Mouse (Mus musculus) urinary bladder, postnatal 36 days (tissue): ENCODE measurements around the gene Smco1.
"Not testable (repeated sequence)": the region's sequence is repeated elsewhere in the genome, so short reads cannot be mapped to it uniquely, and the experiment has no call there.

Source experiments
- DNase-seq, 2 experiments: peaks; one replicate each; pipeline ENCODE4 v3.0.0; 2022; ENCODE audit warnings: low spot score in 2 of 2, mixed read lengths in 1 of 2

Smco1 gene

DNA sequence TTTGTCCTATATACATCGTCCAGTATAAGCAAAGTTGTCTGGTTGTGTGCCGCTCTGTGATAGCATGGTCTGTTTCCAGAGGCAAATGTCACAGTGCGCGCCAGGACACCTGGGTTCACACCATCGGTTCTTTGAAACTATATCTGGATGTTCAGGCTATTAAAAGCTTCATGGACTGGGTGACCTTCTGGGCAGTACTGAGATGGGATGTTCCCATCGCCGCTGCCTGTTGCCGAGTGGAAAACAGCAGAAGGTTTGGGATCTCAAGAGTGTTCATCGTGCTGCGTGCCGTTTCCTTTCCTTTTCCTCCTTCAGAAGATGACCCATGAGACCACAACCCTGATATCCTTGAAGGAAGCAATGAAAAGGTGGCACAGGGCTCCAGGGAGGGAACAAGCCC, at the start of gene Smco1:
Gene Smco1 (plus strand): TSS at position 178 of the 400 bp plus-strand sequence.
- DNase-seq, result no peak

DNA sequence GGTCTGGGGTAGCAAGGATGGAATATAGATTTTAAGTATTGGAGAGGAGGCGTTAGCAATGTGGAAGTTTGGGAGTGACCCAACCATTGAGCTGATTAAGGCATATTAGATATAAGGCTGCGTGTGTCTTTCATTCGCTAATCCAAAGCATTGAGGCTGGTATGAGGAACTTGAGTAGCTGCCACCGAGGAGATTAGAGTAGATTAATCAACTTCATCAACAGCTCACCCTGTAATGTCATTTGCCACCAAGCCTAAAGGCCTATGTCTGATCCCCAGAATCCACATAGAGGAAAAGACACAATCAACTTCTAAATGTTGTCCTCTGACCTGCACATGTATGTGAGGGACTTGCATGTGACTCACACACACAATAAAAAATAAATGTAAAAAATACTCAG, 49.5 kb upstream of the Smco1 start:
- DNase-seq, result no peak

DNA sequence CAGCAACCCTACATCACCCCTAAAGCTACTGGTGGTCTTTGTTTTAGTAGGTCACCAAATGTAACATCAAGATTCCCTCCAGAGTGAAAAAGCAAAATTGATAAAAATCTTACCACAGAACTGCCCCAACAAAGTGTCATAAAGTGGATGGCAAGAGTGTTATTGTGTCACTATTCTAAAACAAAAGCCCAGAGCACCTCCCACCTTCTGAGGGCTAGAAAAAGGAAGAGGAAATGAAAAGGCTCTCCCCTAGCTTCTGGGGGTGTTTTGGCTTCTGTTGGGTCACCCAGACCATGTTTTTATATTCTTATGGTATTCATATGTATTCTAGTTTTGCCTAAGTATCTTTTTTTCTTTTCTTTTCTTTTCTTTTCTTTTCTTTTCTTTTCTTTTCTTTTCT, 48.9 kb upstream of the Smco1 start:
- no peak for DNase-seq

DNA sequence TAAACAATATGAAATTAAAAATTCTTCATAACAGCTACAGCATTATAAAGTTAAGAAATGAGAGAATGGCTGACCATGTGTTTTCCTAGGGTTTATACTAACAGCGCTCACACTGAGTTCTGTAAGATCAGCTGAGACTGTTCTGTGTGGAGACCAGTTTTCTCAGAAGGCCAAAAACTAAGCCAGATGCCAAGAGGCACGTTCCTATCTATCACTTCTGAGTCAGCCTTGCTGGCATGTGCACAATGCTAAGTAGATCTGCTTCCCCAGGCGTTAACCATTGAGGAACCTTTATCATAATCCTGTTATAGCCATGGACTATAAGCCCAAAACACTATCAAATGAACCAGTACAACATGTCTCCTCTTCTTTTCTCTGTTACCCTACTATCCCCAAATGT, 39.2 kb upstream of the Smco1 start:
- DNase-seq, result not testable (repeated sequence)

DNA sequence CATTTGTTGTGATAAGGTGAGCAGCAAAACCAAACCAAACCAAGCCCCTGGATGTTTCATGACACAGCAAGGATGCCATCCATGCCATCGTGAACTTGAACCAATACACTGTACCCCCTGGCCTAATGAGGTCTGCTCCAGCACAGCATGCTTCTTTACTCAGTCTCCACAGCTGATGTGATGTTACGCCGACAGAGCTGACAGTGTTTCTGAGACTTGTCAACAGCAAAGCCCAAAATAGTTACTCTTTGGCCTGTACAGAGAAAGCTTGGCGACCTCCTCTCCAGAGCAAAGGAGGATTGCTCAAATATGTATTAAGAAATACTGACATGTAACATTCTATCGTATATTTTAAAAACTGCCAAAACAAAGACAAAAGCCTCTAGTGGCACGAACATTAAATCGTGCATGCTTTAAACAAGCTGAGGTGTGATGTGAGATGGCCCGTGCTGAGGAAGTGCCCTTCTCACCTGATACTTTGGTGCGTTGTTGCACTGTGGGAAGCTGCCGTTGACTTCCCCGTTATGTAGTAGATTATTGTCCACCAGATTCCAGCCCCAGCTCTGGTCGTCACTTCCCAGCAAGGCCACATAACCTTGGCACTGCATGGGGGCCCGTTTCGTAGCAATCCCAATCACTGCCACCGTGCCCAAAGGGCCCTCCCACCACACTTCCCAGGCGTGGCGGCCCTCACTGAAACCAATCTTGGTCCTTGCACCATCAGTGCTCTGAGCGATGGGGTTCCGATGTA, 33.2 kb upstream of the Smco1 start:
- DNase-seq, result no peak

DNA sequence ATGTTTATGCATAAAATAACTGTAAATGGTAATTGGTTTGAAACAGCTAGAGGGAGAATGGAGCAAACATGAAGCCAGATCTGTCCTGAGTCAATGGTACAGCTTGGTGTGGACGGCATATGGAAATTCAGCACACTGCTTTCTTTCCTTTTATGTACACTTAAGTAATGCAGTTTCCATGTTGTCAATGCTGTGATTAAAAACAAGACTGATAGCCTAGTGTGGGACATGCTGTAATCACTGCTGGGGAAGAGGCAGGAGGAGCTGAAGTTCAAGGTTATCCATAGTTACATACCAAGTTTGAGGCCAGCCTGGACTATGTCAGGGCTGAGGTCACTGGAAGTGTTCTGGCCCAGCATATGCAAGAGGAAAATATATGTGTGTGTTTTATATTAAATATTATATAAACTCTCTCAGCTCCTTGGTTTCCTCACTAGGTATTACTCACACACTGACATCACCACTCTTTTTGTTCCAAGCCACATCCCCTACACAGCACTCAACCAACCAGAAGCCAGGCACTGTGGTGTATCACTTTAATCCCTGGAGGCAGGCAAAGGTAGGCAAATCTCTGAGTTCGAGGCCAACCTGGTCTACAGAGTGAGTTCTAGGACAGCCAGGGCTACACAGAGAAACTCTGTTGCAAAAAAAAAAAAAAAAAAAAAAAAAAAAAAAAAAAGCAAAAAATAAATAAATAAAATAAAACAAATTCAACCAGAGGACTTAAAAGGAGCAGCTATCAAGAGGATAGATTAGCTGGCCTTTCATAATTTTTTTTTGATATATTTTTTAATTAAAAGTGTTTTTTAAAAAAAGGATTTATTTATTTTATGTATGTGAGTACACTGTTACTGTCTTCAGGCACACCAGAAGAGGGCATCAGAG, 31.6 kb upstream of the Smco1 start:
- DNase-seq, result no peak

DNA sequence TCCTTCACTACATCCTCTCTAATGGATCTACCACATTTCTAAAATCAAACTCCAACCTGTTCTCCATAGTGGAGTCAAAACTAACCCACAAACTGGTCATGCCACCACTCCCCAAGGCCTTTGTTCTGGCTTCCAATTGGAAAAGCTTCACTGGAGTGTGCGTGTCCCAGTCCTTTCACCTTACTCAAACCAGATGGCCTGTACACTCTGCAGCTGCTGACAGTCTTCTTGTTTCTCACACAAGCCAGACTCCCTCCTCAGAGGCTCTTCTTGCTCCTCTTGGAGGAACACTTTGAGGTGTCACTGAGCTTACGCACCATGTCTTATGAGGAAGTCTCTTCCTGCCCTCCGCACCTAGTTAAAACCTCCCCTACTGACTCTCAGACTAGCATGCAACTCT, 27.4 kb upstream of the Smco1 start:
- no peak for DNase-seq

DNA sequence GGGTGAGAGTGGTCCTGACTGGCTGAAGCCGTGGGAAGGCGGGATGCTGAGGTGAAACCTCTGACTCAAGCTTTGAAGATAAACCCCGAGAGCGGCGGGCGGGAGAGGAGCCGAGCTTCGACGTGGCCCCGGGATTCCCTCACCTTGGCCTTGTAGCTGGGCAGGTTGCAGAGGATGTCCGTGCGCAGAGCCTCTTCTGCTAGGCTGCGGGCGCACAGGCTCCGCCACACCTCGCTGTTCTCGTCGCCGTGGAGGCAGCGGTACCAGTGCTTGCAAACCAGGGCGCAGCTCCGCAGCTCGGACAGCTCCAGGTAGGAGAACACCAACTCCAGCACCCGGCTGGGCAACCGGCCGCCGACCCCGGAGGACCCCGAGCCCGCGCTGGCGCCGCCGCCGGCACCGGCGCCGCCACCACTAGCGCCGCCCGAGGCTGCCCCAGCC, 24.9 kb upstream of the Smco1 start:
- DNase-seq, result peak; percentile 25 to 34

DNA sequence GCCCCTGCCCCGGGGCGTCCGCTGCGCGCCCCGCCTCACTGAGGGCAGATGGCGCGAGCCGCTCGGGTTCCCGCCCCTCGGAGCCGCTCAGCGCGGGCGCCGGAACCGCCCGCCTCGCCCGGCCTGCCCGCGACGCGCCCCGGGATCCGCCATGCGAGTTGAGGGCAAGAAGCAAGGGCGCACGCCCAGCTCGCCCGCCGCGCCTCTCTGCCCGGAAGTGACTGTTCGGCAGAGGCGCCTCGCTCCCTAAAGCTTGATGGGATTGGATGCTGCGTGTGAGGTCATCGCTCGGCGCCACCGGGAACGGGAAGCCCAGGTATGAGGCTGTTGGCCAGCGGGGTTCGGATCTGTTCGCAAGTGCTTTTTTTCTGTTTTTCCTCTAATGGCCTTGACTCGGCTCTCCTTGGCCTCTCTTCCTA, 24.3 kb upstream of the Smco1 start, which contains the start of the genes Fbxo45 and Wdr53:
Gene Fbxo45 (minus strand): TSS at position 207 of the 419 bp plus-strand sequence.
Gene Wdr53 (plus strand): TSS at position 276 of the 419 bp plus-strand sequence.
- peak; percentile 95 to 98 for DNase-seq

DNA sequence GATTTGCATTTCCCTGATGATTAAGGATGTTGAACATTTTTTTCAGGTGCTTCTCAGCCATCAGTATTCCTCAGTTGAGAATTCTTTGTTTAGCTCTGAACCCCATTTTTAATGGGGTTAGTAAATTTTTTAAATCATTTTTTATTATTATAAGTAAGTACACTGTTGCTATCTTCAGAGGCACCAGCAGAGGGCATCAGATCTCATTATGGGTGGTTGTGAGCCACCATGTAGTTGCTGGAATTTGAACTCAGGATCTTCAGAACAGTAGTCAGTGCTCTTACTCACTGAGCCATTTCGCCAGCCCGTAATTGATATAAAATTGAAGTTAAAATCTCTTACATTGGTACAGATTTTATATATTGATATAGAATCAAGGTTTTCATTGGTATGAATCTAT, 7.0 kb upstream of the Smco1 start:
- DNase-seq, result not testable (repeated sequence)

DNA sequence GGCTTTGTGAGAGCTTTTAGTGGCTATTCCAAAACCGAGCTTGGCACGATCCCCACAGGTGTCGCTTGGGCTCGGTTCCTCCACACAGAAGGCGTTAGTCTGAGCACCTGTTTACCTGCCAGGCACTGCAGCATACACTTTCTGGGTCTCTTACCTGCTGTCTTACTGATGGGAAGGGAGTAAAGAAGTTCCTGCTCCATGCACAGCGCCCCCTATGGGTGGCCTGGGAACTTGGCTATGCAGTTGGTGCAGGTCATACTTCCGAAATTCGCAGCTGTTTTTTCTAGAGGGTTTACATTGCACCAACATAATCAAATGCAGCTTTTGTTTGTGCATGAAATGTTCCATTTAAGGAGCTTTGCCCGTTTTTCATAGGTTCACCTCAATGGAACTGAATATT, 2.1 kb downstream of the Smco1 start:
- no peak for DNase-seq

DNA sequence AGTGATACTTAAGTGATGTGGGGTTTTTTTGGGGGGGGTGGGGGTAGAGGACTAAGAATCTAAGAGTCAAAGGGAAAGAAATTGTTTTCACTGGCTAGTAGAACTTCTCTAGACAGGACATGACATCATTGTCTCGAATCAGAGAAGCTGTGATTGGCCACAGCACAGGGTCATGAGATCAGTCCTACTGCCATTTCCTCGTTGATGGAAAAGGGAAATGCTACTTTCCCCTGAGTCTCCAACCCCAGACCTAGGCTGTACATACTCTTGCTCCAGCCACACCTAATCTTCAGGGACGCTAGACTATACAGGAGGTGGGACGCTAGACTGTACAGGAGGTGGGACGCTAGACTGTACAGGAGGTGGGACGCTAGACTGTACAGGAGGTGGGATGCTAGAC, 3.8 kb downstream of the Smco1 start:
- DNase-seq, result no peak

DNA sequence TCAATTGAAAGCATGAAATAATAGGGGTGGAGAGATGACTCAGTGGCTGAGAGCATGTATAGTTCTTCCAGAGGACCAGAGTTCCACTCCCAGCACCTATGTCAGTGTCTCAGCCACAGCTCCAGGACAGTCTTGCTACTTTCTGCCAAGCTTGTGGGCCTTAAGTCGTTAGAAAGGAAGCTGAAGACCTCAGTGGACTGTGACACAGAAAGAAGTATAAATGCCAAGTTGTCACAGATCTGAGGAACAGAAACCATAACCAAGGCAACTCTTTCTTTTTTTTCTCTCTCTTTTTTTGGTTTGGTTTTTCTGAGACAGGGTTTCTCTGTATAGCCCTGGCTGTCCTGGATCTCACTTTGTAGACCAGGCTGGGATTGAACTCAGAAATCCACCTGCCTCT, 4.6 kb downstream of the Smco1 start:
- no peak for DNase-seq

DNA sequence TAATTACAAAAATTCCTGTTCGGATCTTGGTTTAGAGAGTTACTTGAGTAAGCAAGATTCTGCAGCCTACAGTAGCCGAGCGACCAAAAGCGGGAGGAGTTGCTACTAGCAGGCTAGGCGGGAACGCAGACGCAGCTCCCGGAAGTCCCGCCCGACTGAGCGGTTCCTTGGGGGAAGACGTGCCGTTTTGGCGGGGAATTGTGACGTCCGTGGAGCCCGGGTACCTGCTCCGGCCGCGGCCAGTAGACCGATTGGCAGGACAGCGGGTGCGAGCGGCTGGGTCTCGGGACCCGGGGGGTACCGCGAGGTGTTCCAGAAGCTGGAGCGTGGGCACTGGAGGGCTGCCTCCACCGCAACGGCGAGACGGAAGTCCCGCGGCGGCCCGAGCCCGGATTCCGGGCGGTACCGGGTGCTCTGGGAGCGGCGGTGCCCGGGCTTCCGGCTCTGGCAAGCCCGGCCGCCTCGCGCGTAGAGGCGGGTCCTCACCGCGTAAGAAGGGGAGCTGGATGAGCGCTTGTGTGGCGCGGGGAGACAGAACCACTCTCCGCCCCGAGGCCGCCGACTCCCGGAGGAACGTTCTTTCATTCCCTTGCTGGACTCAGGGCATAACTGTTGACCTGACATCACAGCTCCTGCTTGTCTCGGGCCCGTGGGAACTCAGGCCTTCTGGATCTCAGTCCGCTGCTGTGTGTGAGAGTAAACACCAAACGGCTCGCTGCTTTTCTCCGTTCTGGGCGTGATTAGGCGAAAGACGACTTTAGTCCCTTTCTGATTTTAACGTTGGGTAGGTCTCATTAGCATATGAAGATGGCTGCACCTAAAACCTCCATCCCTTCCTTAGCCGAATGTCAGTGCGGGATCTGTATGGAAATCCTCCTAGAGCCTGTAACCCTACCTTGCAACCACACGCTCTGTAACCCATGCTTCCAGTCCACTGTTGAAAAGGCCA, 6.3 kb downstream of the Smco1 start, which contains the start of gene Rnf168:
Gene Rnf168 (plus strand): TSS at position 152 of the 949 bp plus-strand sequence.
- DNase-seq, result peak; percentile 85 to 92

DNA sequence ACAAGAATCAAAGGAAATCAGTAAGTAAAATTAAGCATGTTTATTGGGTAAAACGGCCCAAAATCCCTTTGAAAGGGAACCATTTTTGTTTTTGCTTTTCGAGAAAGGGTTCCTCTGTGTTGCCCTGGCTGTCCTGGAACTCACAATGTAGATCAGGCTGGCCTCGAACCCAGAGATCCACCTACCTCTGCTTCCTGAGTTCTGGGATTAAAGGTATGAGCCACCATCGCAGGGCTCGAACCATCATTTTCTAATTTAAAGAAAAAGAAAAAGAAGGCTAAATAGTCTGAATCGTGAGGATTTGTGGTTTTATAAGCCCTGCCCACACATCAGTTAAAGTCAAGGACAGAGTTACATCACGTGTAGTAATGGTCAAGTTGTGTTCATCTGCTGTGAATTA, 7.1 kb downstream of the Smco1 start:
- DNase-seq, result no peak

DNA sequence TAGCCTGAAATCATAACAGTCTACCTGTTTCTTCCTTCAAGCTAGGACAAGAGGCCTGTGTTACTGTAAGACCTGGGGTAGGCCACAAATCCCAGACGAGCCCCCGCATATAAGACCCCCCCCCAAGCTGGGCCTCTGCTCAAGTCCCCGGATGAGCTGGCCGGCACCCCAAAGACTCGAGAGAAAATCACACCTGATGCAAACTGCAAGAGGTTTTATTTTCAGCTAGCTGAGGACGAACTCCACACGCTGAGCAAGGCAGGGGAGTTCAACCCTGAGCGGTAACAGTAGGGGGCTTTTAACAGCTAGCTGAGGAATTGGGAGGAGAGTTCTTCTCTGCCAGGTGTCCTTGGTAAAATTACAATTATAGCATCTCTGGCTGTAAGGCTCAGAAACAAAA, 8.9 kb downstream of the Smco1 start:
- no peak for DNase-seq

DNA sequence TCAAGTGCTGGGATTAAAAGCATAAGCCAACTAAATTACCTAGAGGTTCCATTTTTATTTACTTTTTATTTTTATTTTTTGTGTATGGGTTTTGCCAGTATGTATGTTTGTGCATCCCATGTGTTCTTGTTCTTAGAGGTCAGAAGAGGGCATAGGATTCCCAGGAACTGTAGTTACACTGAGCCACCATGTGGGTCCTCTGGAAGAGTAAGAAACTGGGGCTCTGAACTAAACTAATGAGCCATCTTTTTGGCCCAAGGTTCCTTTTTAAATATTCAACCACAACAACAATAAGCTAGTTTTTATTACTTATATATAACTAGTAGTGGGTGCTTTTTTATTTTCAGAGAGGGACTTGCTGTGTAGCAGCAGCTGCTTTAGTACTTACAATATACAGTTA, 11.3 kb downstream of the Smco1 start:
- no peak for DNase-seq

DNA sequence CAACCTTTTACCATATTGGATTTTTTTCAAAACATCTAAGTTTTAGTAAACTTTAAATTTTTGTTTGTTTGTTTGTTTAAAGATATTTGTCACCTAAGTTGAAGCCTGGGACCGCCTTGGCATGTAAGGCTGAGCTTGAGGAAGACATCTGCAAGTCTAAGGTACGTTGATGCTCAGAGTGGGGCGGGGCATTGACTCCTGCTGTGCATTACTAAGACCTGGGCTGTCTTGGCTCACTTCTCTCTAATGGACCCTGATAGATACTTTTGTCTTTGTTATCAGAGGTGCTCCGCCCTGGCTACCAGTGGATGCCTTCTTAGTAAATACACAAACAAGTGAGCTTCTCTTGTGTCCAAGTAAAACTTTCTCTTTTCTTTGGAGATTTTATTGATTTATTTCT, 20.6 kb downstream of the Smco1 start:
- DNase-seq, result no peak

DNA sequence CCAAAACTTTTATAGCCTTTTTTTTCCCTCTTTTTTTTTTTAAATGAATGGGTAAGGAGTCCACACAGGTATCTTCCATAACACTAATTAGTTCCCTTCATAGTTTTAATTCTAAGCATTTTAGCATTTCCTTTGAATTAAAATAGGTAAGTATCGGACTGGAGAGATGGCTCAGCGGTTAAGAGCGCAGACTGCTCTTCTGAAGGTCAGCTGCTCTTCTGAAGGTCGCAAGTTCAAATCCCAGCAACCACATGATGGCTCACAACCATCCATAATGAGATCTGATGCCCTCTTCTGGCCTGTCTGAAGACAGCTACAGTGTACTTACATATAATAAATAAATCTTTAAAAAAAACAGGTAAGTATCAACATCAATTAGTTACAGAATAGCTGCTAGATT, 28.3 kb downstream of the Smco1 start:
- DNase-seq, result not testable (repeated sequence)

DNA sequence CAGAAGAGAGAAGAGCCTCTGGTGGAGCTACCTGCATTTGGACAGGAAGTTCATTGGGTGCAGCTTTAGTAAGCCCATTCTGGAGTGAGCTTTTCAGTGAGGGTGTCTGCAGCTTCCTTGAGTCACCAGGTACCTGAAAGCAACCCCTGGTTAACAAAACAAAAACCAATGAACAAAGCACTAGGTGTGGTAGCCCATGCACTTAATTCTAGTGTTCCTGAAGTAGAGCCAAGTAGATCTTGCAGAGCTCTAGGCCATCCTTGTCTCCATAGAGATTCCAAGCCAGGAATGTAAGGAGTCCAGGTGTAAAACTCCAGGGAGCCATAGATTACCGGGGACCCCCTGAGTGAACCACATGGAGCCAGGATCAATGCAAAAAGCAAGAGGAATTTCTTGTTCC, 31.8 kb downstream of the Smco1 start:
- no peak for DNase-seq

DNA sequence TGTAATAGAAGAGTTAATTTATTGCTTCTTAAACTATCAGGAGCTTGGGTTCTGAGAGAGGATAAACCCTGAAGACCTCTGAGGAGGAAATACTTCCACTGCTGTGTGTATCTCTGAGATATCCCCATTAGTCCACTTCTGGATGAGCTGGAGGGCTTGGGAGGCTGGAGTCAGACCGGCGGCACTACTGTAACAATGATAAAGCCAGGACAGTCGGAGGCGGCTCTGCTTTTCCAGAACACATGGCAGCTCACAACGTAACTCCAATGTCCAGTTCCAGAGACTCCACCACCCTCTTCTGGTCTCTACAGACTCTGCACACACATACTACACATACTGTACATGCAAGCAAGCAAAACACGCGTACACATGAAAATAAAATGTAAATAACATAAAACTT, 32.6 kb downstream of the Smco1 start:
- DNase-seq, result no peak

DNA sequence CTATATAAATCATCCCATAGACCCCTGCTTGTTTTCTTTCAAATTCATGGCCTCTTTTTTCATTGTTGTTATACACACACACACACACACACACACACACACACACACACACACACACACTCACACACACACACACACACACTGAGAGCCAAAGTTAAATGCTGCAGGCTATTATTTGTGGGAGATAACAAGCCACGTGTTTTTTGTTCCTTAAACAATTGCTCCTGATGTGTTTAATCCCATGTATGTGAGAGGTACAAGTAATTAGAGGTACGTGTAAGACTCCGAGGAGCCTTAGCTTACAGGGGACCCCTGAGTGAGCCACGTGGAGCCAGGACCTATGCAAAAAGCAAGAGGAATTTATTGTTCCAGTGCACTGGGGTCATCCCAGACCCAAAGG, 40.7 kb downstream of the Smco1 start:
- DNase-seq, result no peak
